Mouse (Mus musculus) bone marrow, adult 2 months (tissue): ENCODE measurements around the gene Minpp1.

Experiments
- CTCF ChIP-seq: fragments of 200-500 bp; IDR thresholded peaks from 2 replicates; pipeline ENCODE4 v1.5.1; 2011; ENCODE audit warnings: low read length, control low read depth; ENCODE audit not compliant: control insufficient read depth, insufficient read depth
- POLR2A ChIP-seq: fragments of 200-500 bp; IDR thresholded peaks from 2 replicates; pipeline ENCODE4 v1.6.1; 2011; ENCODE audit warnings: low read depth, mild to moderate bottlenecking, control low read depth, low read length, borderline replicate concordance; ENCODE audit not compliant: control insufficient read depth

- TF ChIP-seq CTCF (no peak), POLR2A (no peak)
These were observed 62.6 kb downstream of the Minpp1 start for GRCm38 (mm10) chr19:32548202-32548601.
